Mouse (Mus musculus) spleen, adult 2 months (tissue): ENCODE results near the gene Akt2. TPM values are rescaled to one million over a fixed set of nuclear protein-coding genes. Genes with fewer than 3 reads are reported as not detected.

ENCODE experiments used
- DNase-seq, 2 experiments: peaks; one replicate each; pipeline versions ENCODE4 v3.0.0 to v3.0.0-alpha.2; 2012 to 2021; ENCODE audit warnings: low spot score in 2 of 2, low read depth in 1 of 2
- H3K27ac ChIP-seq: fragments of 200-500 bp; 2 replicates; pipeline ENCODE4 v1.5.1; 2012; ENCODE audit warnings: low read length, inconsistent platforms; ENCODE audit not compliant: insufficient read depth
- H3K27me3 ChIP-seq: fragments of 200-500 bp; 2 replicates; pipeline ENCODE4 v1.6.1; 2012; ENCODE audit warnings: mild to moderate bottlenecking, moderate library complexity, low read length, inconsistent platforms; ENCODE audit not compliant: control insufficient read depth, insufficient read depth
- H3K36me3 ChIP-seq: fragments of 200-500 bp; 2 replicates; pipeline ENCODE4 v1.6.1; 2012; ENCODE audit warnings: mild to moderate bottlenecking, low read length, inconsistent platforms; ENCODE audit not compliant: control insufficient read depth, insufficient read depth
- H3K4me1 ChIP-seq: fragments of 200-500 bp; 2 replicates; pipeline ENCODE4 v1.6.1; 2011; ENCODE audit warnings: inconsistent platforms; ENCODE audit not compliant: control insufficient read depth, insufficient read depth, insufficient read length
- H3K4me3 ChIP-seq: fragments of 200-500 bp; 2 replicates; pipeline ENCODE4 v1.5.1; 2011; ENCODE audit warnings: mild to moderate bottlenecking, inconsistent platforms; ENCODE audit not compliant: insufficient read depth, insufficient read length; ENCODE audit errors: extremely low read depth
- CTCF ChIP-seq: fragments of 200-500 bp; IDR thresholded peaks from 2 replicates; pipeline ENCODE4 v1.5.1; 2011; ENCODE audit warnings: mild to moderate bottlenecking, inconsistent platforms; ENCODE audit not compliant: insufficient read depth, insufficient read length, insufficient replicate concordance; ENCODE audit errors: extremely low read depth
- POLR2A ChIP-seq: fragments of 200-500 bp; IDR thresholded peaks from 2 replicates; pipeline ENCODE4 v1.6.1; 2011; ENCODE audit warnings: low read depth, low read length, inconsistent platforms
- WGBS: fragments of 180-500 bp; shearing (Covaris S2); methylation state at CpG from one replicate; pipeline ENCODE4 v1.1.7; 2018; 5-methylcytosine and 5-hydroxymethylcytosine counted together
- polyA plus RNA-seq: library from polyadenylated mRNA; depleted of rRNA; stranded (reverse); fragments of >200 nt; gene quantifications from 2 replicates; pipeline ENCODE4 v1.2.3, GENCODE M21; 2012

Gene Akt2
- polyA plus RNA-seq, 1 experiment, result 48.8 TPM

GRCm38 (mm10) chr7:27649723-27650122, 58.4 kb downstream of the Akt2 start:
- Histone ChIP-seq H3K36me3 (no peaks in the 10 kb centered on the region), H3K27me3 (peaks cover 12% of the 10 kb centered on the region), H3K27ac (no peak overlapping the region), H3K4me3 (no peak overlapping the region), H3K4me1 (no peaks in the 10 kb centered on the region; the same call in 1 of the 2 replicates)
- TF ChIP-seq POLR2A (no peak), CTCF (no peak)
- WGBS, result 87% methylated on average over 11 of the region's 11 CpGs
- no peak for DNase-seq

- no peak for TF ChIP-seq POLR2A
- TF ChIP-seq CTCF, result peak; percentile 66; the same call in 1 of the 2 replicates
- DNase-seq, result peak; percentile 34 to 48
- Histone ChIP-seq H3K4me3 (no peak overlapping the region), H3K36me3 (no peaks in the 10 kb centered on the region), H3K27ac (no peak overlapping the region), H3K4me1 (no peaks in the 10 kb centered on the region; the same call in 1 of the 2 replicates), H3K27me3 (peaks cover 12% of the 10 kb centered on the region)
- 7% methylated on average over 10 of the region's 10 CpGs for WGBS
Observed at GRCm38 (mm10) chr7:27650949-27651348, 59.6 kb downstream of the Akt2 start.

GRCm38 (mm10) chr7:27653681-27654437, 62.5 kb downstream of the Akt2 start, which contains the start of gene Ttc9b:
Gene Ttc9b (plus strand): TSS chr7:27653915.
- Histone ChIP-seq H3K4me1 (no peaks in the 10 kb centered on the region; the same call in 1 of the 2 replicates), H3K27ac (no peak within 1 kb of the TSS), H3K4me3 (no peak within 1 kb of the TSS), H3K27me3 (peaks cover 17% of the 10 kb centered on the region), H3K36me3 (no peaks in the 10 kb centered on the region)
- no peak for DNase-seq
- TF ChIP-seq POLR2A, result no peak
- TF ChIP-seq CTCF, result no peak
- 6% methylated on average over 61 of the region's 62 CpGs for whole genome bisulfite sequencing

GRCm38 (mm10) chr7:27654607-27655276, 63.4 kb downstream of the Akt2 start:
- no peak for DNase-seq
- 64% methylated on average over 20 of the region's 20 CpGs for WGBS
- Histone ChIP-seq H3K4me3 (no peak overlapping the region), H3K27me3 (peaks cover 17% of the 10 kb centered on the region), H3K4me1 (no peaks in the 10 kb centered on the region; the same call in 1 of the 2 replicates), H3K36me3 (no peaks in the 10 kb centered on the region), H3K27ac (no peak overlapping the region)
- TF ChIP-seq CTCF (peak; percentile 30; the same call in 1 of the 2 replicates), POLR2A (no peak)

- Histone ChIP-seq H3K36me3 (no peaks in the 10 kb centered on the region), H3K27ac (no peak overlapping the region), H3K27me3 (peaks cover 17% of the 10 kb centered on the region), H3K4me3 (no peak overlapping the region), H3K4me1 (no peaks in the 10 kb centered on the region; the same call in 1 of the 2 replicates)
- DNase-seq, result no peak
- WGBS, result 46% methylated on average over 11 of the region's 11 CpGs
- TF ChIP-seq CTCF (no peak), POLR2A (no peak)
Observed at GRCm38 (mm10) chr7:27655545-27655944, 64.2 kb downstream of the Akt2 start.

- WGBS, result 86% methylated on average over 16 of the region's 16 CpGs
- Histone ChIP-seq H3K36me3 (no peaks in the 10 kb centered on the region), H3K27me3 (peaks cover 17% of the 10 kb centered on the region), H3K4me1 (no peaks in the 10 kb centered on the region; the same call in 1 of the 2 replicates), H3K4me3 (no peak overlapping the region), H3K27ac (no peak overlapping the region)
- DNase-seq, result no peak
- no peak for TF ChIP-seq POLR2A
Observed at GRCm38 (mm10) chr7:27656600-27656999, 65.2 kb downstream of the Akt2 start.

- no peak for DNase-seq
- no peaks in the 10 kb centered on the region; the same call in 1 of the 2 replicates for H3K4me1 ChIP-seq
- H3K27me3 ChIP-seq, result peaks cover 14% of the 10 kb centered on the region
- H3K4me3 ChIP-seq, result no peak overlapping the region
- H3K27ac ChIP-seq, result no peak overlapping the region
- TF ChIP-seq CTCF (no peak), POLR2A (no peak)
- 38% methylated on average over 53 of the region's 53 CpGs for WGBS
- no peaks in the 10 kb centered on the region for H3K36me3 ChIP-seq
Observed at GRCm38 (mm10) chr7:27657824-27658395, 66.6 kb downstream of the Akt2 start.
